Mouse (Mus musculus): ENCODE measurements around the gene Usp16.

- TF ChIP-seq EP300 (IDR thresholded peaks at IDR 0.05; ENCODE audit: low read depth) (no peak), CTCF (IDR thresholded peaks at IDR 0.05; ENCODE audit: low read depth) (no peak)
These were observed 20.2 kb upstream of the Usp16 start for GRCm38 (mm10) chr16:87434266-87434665.
